Mouse (Mus musculus) erythroid progenitor cell, adult 5-6 weeks (primary cell): ENCODE data around the gene Olfr632. TPM values are rescaled to one million over a fixed set of nuclear protein-coding genes. Genes with fewer than 3 reads are reported as not detected.
"Not testable (repeated sequence)": the region's sequence is repeated elsewhere in the genome, so short reads cannot be mapped to it uniquely, and the experiment has no call there.

Experiments
- ATAC-seq: replicated peaks from 2 replicates; pipeline ENCODE4 v1.8.0; 2016; ENCODE audit warnings: moderate number of reproducible peaks, mild to moderate bottlenecking, moderate TSS enrichment, inconsistent platforms; ENCODE audit not compliant: poor library complexity, low FRiP score, severe bottlenecking
- total RNA-seq, 2 experiments: library from RNA; stranded (forward) in 1 of 2; stranded (reverse) in 1 of 2; fragments of 150-400 nt in 1 of 2; fragments of 186-747, 209-891 nt in 1 of 2; gene quantifications; 2 replicates each; pipeline versions ENCODE4 v1.2.3 to v1.2.4; 2015 to 2017; ENCODE audit warnings: low replicate concordance in 2 of 2

Gene Olfr632
- total RNA-seq (2015; ENCODE audit: low replicate concordance) (not detected in 2 replicates), total RNA-seq (2017; ENCODE audit: low replicate concordance) (not detected in 2 replicates)

- ATAC-seq = no peak
These were observed at the start of gene Olfr632 for GRCm38 (mm10) chr7:103934264-103934663. TSS of gene Olfr632 (plus strand) at chr7:103934347.

- no peak for ATAC-seq
These were observed 48.0 kb upstream of the Olfr632 start, which contains the start of gene Olfr66 for GRCm38 (mm10) chr7:103886152-103886551. TSS of gene Olfr66 (minus strand) at chr7:103886252.

GRCm38 (mm10) chr7:103894385-103894784 is 39.8 kb upstream of the Olfr632 start, which contains the start of gene Olfr64:
TSS of gene Olfr64 (minus strand) at chr7:103894485.
- no peak for ATAC-seq

- no peak for ATAC-seq
These were observed 31.0 kb upstream of the Olfr632 start, which contains the start of gene Olfr65 for GRCm38 (mm10) chr7:103903187-103903586. TSS of gene Olfr65 (plus strand) at chr7:103903487.

- peak; percentile 93 for ATAC-seq
These were observed 24.1 kb upstream of the Olfr632 start for GRCm38 (mm10) chr7:103910047-103910446.

- ATAC-seq = peak; percentile 73
These were observed 21.1 kb upstream of the Olfr632 start for GRCm38 (mm10) chr7:103912969-103913511.

- peak; percentile 87 for ATAC-seq
These were observed 18.8 kb upstream of the Olfr632 start for GRCm38 (mm10) chr7:103915338-103915737.

GRCm38 (mm10) chr7:103928525-103928924 is 5.6 kb upstream of the Olfr632 start, which contains the start of gene Olfr631:
TSS of gene Olfr631 (plus strand) at chr7:103928825.
- no peak for ATAC-seq

- ATAC-seq = peak; percentile 90
These were observed 8.6 kb downstream of the Olfr632 start for GRCm38 (mm10) chr7:103942730-103943129.

- no peak for ATAC-seq
These were observed 10.0 kb downstream of the Olfr632 start, which contains the start of gene Olfr633 for GRCm38 (mm10) chr7:103944137-103944536. TSS of gene Olfr633 (plus strand) at chr7:103944437.

- not testable (repeated sequence) for ATAC-seq
These were observed 32.7 kb downstream of the Olfr632 start for GRCm38 (mm10) chr7:103966873-103967272.

GRCm38 (mm10) chr7:103970852-103971251 is 36.7 kb downstream of the Olfr632 start, which contains the start of gene Olfr635:
TSS of gene Olfr635 (plus strand) at chr7:103971152.
- ATAC-seq = no peak

- ATAC-seq = no peak
These were observed 37.6 kb downstream of the Olfr632 start for GRCm38 (mm10) chr7:103971782-103972181.

Other genes starting within 250 kb of the Olfr632 start
Only the 30 nearest of the 33 such genes appear.
- not detected in 2 replicates for gene Olfr628, start 204.0 kb upstream of the Olfr632 start, total RNA-seq (2015; ENCODE audit: low replicate concordance)
- gene Olfr628, start 204.0 kb upstream of the Olfr632 start, total RNA-seq (2017; ENCODE audit: low replicate concordance) = not detected in 2 replicates
- not detected in 2 replicates for gene Olfr629, start 189.4 kb upstream of the Olfr632 start, total RNA-seq (2015; ENCODE audit: low replicate concordance)
- gene Olfr629, start 189.4 kb upstream of the Olfr632 start, total RNA-seq (2017; ENCODE audit: low replicate concordance) = not detected in 2 replicates
- not detected in 2 replicates for gene Olfr630, start 177.0 kb upstream of the Olfr632 start, total RNA-seq (2015; ENCODE audit: low replicate concordance)
- gene Olfr630, start 177.0 kb upstream of the Olfr632 start, total RNA-seq (2017; ENCODE audit: low replicate concordance) = not detected in 2 replicates
- gene Olfr69, start 162.8 kb upstream of the Olfr632 start, total RNA-seq (2015; ENCODE audit: low replicate concordance) = 0.84 and 2.5 TPM in 2 replicates
- 1.7 TPM in 1 of 2 replicates, not detected in the other for gene Olfr69, start 162.8 kb upstream of the Olfr632 start, total RNA-seq (2017; ENCODE audit: low replicate concordance)
- gene Olfr68, start 154.6 kb upstream of the Olfr632 start, total RNA-seq (2015; ENCODE audit: low replicate concordance) = 2.9 TPM in 1 of 2 replicates, not detected in the other
- gene Olfr68, start 154.6 kb upstream of the Olfr632 start, total RNA-seq (2017; ENCODE audit: low replicate concordance) = 0.83 and 2.8 TPM in 2 replicates
- gene Olfr67, start 142.5 kb upstream of the Olfr632 start, total RNA-seq (2015; ENCODE audit: low replicate concordance) = 0.84 TPM in 1 of 2 replicates, not detected in the other
- gene Olfr67, start 142.5 kb upstream of the Olfr632 start, total RNA-seq (2017; ENCODE audit: low replicate concordance) = 1.5 and 3.3 TPM in 2 replicates
- gene Hbb-bt, start 120.4 kb upstream of the Olfr632 start, total RNA-seq (2015; ENCODE audit: low replicate concordance) = 26,042 and 29,427 TPM in 2 replicates
- gene Hbb-bt, start 120.4 kb upstream of the Olfr632 start, total RNA-seq (2017; ENCODE audit: low replicate concordance) = 7,139 and 8,294 TPM in 2 replicates
- 118,402 and 120,100 TPM in 2 replicates for gene Hbb-bs, start 106.3 kb upstream of the Olfr632 start, total RNA-seq (2015; ENCODE audit: low replicate concordance)
- 41,622 and 62,915 TPM in 2 replicates for gene Hbb-bs, start 106.3 kb upstream of the Olfr632 start, total RNA-seq (2017; ENCODE audit: low replicate concordance)
- gene Hbb-bh2, start 93.8 kb upstream of the Olfr632 start, total RNA-seq (2015; ENCODE audit: low replicate concordance) = not detected in 2 replicates
- not detected in 2 replicates for gene Hbb-bh2, start 93.8 kb upstream of the Olfr632 start, total RNA-seq (2017; ENCODE audit: low replicate concordance)
- not detected in 2 replicates for gene Hbb-bh1, start 91.2 kb upstream of the Olfr632 start, total RNA-seq (2015; ENCODE audit: low replicate concordance)
- gene Hbb-bh1, start 91.2 kb upstream of the Olfr632 start, total RNA-seq (2017; ENCODE audit: low replicate concordance) = not detected in 2 replicates
- gene Hbb-y, start 81.1 kb upstream of the Olfr632 start, total RNA-seq (2015; ENCODE audit: low replicate concordance) = not detected in 2 replicates
- not detected in 2 replicates for gene Hbb-y, start 81.1 kb upstream of the Olfr632 start, total RNA-seq (2017; ENCODE audit: low replicate concordance)
- not detected in 2 replicates for gene Olfr66, start 48.1 kb upstream of the Olfr632 start, total RNA-seq (2015; ENCODE audit: low replicate concordance)
- not detected in 2 replicates for gene Olfr66, start 48.1 kb upstream of the Olfr632 start, total RNA-seq (2017; ENCODE audit: low replicate concordance)
- not detected in 2 replicates for gene Olfr64, start 39.9 kb upstream of the Olfr632 start, total RNA-seq (2015; ENCODE audit: low replicate concordance)
- not detected in 2 replicates for gene Olfr64, start 39.9 kb upstream of the Olfr632 start, total RNA-seq (2017; ENCODE audit: low replicate concordance)
- not detected in 2 replicates for gene Olfr65, start 30.9 kb upstream of the Olfr632 start, total RNA-seq (2015; ENCODE audit: low replicate concordance)
- gene Olfr65, start 30.9 kb upstream of the Olfr632 start, total RNA-seq (2017; ENCODE audit: low replicate concordance) = not detected in 2 replicates
- gene Olfr631, start 5.5 kb upstream of the Olfr632 start, total RNA-seq (2015; ENCODE audit: low replicate concordance) = not detected in 2 replicates
- not detected in 2 replicates for gene Olfr631, start 5.5 kb upstream of the Olfr632 start, total RNA-seq (2017; ENCODE audit: low replicate concordance)
- not detected in 2 replicates for gene Olfr633, start 10.1 kb downstream of the Olfr632 start, total RNA-seq (2015; ENCODE audit: low replicate concordance)
- 0.15 TPM in 1 of 2 replicates, not detected in the other for gene Olfr633, start 10.1 kb downstream of the Olfr632 start, total RNA-seq (2017; ENCODE audit: low replicate concordance)
- gene Olfr635, start 36.8 kb downstream of the Olfr632 start, total RNA-seq (2015; ENCODE audit: low replicate concordance) = not detected in 2 replicates
- not detected in 2 replicates for gene Olfr635, start 36.8 kb downstream of the Olfr632 start, total RNA-seq (2017; ENCODE audit: low replicate concordance)
- gene Olfr638, start 64.4 kb downstream of the Olfr632 start, total RNA-seq (2015; ENCODE audit: low replicate concordance) = not detected in 2 replicates
- gene Olfr638, start 64.4 kb downstream of the Olfr632 start, total RNA-seq (2017; ENCODE audit: low replicate concordance) = not detected in 2 replicates
- not detected in 2 replicates for gene Olfr639, start 83.0 kb downstream of the Olfr632 start, total RNA-seq (2015; ENCODE audit: low replicate concordance)
- not detected in 2 replicates for gene Olfr639, start 83.0 kb downstream of the Olfr632 start, total RNA-seq (2017; ENCODE audit: low replicate concordance)
- not detected in 2 replicates for gene Olfr640, start 91.2 kb downstream of the Olfr632 start, total RNA-seq (2015; ENCODE audit: low replicate concordance)
- not detected in 2 replicates for gene Olfr640, start 91.2 kb downstream of the Olfr632 start, total RNA-seq (2017; ENCODE audit: low replicate concordance)
- not detected in 2 replicates for gene Olfr641, start 101.1 kb downstream of the Olfr632 start, total RNA-seq (2015; ENCODE audit: low replicate concordance)
- gene Olfr641, start 101.1 kb downstream of the Olfr632 start, total RNA-seq (2017; ENCODE audit: low replicate concordance) = not detected in 2 replicates
- gene Olfr642, start 118.3 kb downstream of the Olfr632 start, total RNA-seq (2015; ENCODE audit: low replicate concordance) = not detected in 2 replicates
- not detected in 2 replicates for gene Olfr642, start 118.3 kb downstream of the Olfr632 start, total RNA-seq (2017; ENCODE audit: low replicate concordance)
- not detected in 2 replicates for gene 4930516K23Rik, start 127.1 kb downstream of the Olfr632 start, total RNA-seq (2015; ENCODE audit: low replicate concordance)
- gene 4930516K23Rik, start 127.1 kb downstream of the Olfr632 start, total RNA-seq (2017; ENCODE audit: low replicate concordance) = not detected in 2 replicates
- not detected in 2 replicates for gene Olfr644, start 137.5 kb downstream of the Olfr632 start, total RNA-seq (2015; ENCODE audit: low replicate concordance)
- not detected in 2 replicates for gene Olfr644, start 137.5 kb downstream of the Olfr632 start, total RNA-seq (2017; ENCODE audit: low replicate concordance)
- gene Olfr645, start 151.1 kb downstream of the Olfr632 start, total RNA-seq (2015; ENCODE audit: low replicate concordance) = not detected in 2 replicates
- not detected in 2 replicates for gene Olfr645, start 151.1 kb downstream of the Olfr632 start, total RNA-seq (2017; ENCODE audit: low replicate concordance)
- not detected in 2 replicates for gene Olfr646, start 170.5 kb downstream of the Olfr632 start, total RNA-seq (2015; ENCODE audit: low replicate concordance)
- not detected in 2 replicates for gene Olfr646, start 170.5 kb downstream of the Olfr632 start, total RNA-seq (2017; ENCODE audit: low replicate concordance)
- not detected in 2 replicates for gene Ubqln5, start 195.5 kb downstream of the Olfr632 start, total RNA-seq (2015; ENCODE audit: low replicate concordance)
- not detected in 2 replicates for gene Ubqln5, start 195.5 kb downstream of the Olfr632 start, total RNA-seq (2017; ENCODE audit: low replicate concordance)
- not detected in 2 replicates for gene Olfr643, start 203.1 kb downstream of the Olfr632 start, total RNA-seq (2015; ENCODE audit: low replicate concordance)
- not detected in 2 replicates for gene Olfr643, start 203.1 kb downstream of the Olfr632 start, total RNA-seq (2017; ENCODE audit: low replicate concordance)
- not detected in 2 replicates for gene Ubqln3, start 208.9 kb downstream of the Olfr632 start, total RNA-seq (2015; ENCODE audit: low replicate concordance)
- gene Ubqln3, start 208.9 kb downstream of the Olfr632 start, total RNA-seq (2017; ENCODE audit: low replicate concordance) = not detected in 2 replicates
- gene Ubqlnl, start 216.2 kb downstream of the Olfr632 start, total RNA-seq (2015; ENCODE audit: low replicate concordance) = not detected in 2 replicates
- not detected in 2 replicates for gene Ubqlnl, start 216.2 kb downstream of the Olfr632 start, total RNA-seq (2017; ENCODE audit: low replicate concordance)